Mouse (Mus musculus) adrenal gland, adult 8-10 months (tissue): Measurements from ENCODE around the gene Bicd2. TPM values are rescaled to one million over a fixed set of nuclear protein-coding genes. Genes with fewer than 3 reads are reported as not detected.

Source experiments
- DNase-seq: peaks from one replicate; pipeline ENCODE4 v3.0.0; 2022
- total RNA-seq, 4 experiments: library from RNA; stranded (reverse); gene quantifications; 2 replicates each; pipeline ENCODE4 v1.2.4; 2022

The Bicd2 gene
- 10 to 100 TPM; 37.2 to 48.4 (median 40.9) TPM for total RNA-seq

- peak; percentile 98 for DNase-seq
Observed at GRCm38 (mm10) chr13:49341012-49341830, at the start of gene Bicd2. TSS of gene Bicd2 (plus strand) at chr13:49341585.

- no peak for DNase-seq
Observed at GRCm38 (mm10) chr13:49291949-49292348, 49.4 kb upstream of the Bicd2 start.

- DNase-seq: no peak
Observed at GRCm38 (mm10) chr13:49294108-49294507, 47.3 kb upstream of the Bicd2 start.

- DNase-seq: no peak
Observed at GRCm38 (mm10) chr13:49296270-49296669, 45.1 kb upstream of the Bicd2 start.

- DNase-seq: no peak
Observed at GRCm38 (mm10) chr13:49298514-49299381, 42.6 kb upstream of the Bicd2 start.

- no peak for DNase-seq
Observed at GRCm38 (mm10) chr13:49300771-49301170, 40.6 kb upstream of the Bicd2 start.

- DNase-seq: no peak
Observed at GRCm38 (mm10) chr13:49306771-49307310, 34.5 kb upstream of the Bicd2 start.

GRCm38 (mm10) chr13:49307311-49307969, 33.9 kb upstream of the Bicd2 start:
- no peak for DNase-seq

- DNase-seq: no peak
Observed at GRCm38 (mm10) chr13:49308206-49308605, 33.2 kb upstream of the Bicd2 start.

- no peak for DNase-seq
Observed at GRCm38 (mm10) chr13:49308861-49309403, 32.5 kb upstream of the Bicd2 start.

- DNase-seq: no peak
Observed at GRCm38 (mm10) chr13:49309501-49309900, 31.9 kb upstream of the Bicd2 start.

GRCm38 (mm10) chr13:49311642-49312041, 29.7 kb upstream of the Bicd2 start:
- no peak for DNase-seq

GRCm38 (mm10) chr13:49316386-49317162, 24.8 kb upstream of the Bicd2 start:
- no peak for DNase-seq

GRCm38 (mm10) chr13:49317508-49317907, 23.9 kb upstream of the Bicd2 start:
- no peak for DNase-seq

- no peak for DNase-seq
Observed at GRCm38 (mm10) chr13:49317914-49318313, 23.5 kb upstream of the Bicd2 start.

GRCm38 (mm10) chr13:49320040-49320439, 21.3 kb upstream of the Bicd2 start, which contains the start of gene Fgd3:
TSS of gene Fgd3 (minus strand) at chr13:49320311.
- DNase-seq: peak; percentile 61

GRCm38 (mm10) chr13:49320514-49320913, 20.9 kb upstream of the Bicd2 start:
- DNase-seq: no peak

- DNase-seq: no peak
Observed at GRCm38 (mm10) chr13:49321452-49321851, 19.9 kb upstream of the Bicd2 start.

- no peak for DNase-seq
Observed at GRCm38 (mm10) chr13:49322169-49322568, 19.2 kb upstream of the Bicd2 start.

- no peak for DNase-seq
Observed at GRCm38 (mm10) chr13:49322739-49323138, 18.6 kb upstream of the Bicd2 start.

- no peak for DNase-seq
Observed at GRCm38 (mm10) chr13:49324871-49325270, 16.5 kb upstream of the Bicd2 start.
